Mouse (Mus musculus) forebrain, embryonic 11.5 days (tissue): ENCODE measurements around the gene Trabd. TPM values are rescaled to one million over a fixed set of nuclear protein-coding genes. Genes with fewer than 3 reads are reported as not detected.

Experiments used
- ATAC-seq: fragments of 200-750 bp; cut with Nextera tagmentation; replicated peaks from 2 replicates; pipeline ENCODE4 v1.8.0; 2017; ENCODE audit warnings: moderate TSS enrichment; ENCODE audit not compliant: low FRiP score
- DNase-seq: peaks from one replicate; pipeline ENCODE4 v3.0.0-alpha.2; 2017; ENCODE audit warnings: low spot score
- H3K27ac ChIP-seq: fragments of 300-500 bp; sonication (generic); 2 replicates; pipeline ENCODE4 v1.5.1; 2014; ENCODE audit warnings: low read depth, low read length
- H3K27me3 ChIP-seq: fragments of 300-500 bp; sonication (generic); 2 replicates; pipeline ENCODE4 v1.6.1; 2014; ENCODE audit warnings: mild to moderate bottlenecking, low read length, mixed read lengths; ENCODE audit not compliant: control insufficient read depth, insufficient read depth
- H3K36me3 ChIP-seq: fragments of 300-500 bp; sonication (generic); 2 replicates; pipeline ENCODE4 v1.6.1; 2014; ENCODE audit warnings: mild to moderate bottlenecking, low read length, moderate library complexity, mixed read lengths; ENCODE audit not compliant: control insufficient read depth, insufficient read depth
- H3K4me1 ChIP-seq: fragments of 300-500 bp; sonication (generic); replicated peaks from 2 replicates; pipeline ENCODE4 v1.6.1; 2014; ENCODE audit warnings: low read length, mixed read lengths; ENCODE audit not compliant: control insufficient read depth, insufficient read depth
- H3K4me2 ChIP-seq: fragments of 300-500 bp; sonication (generic); 2 replicates; pipeline ENCODE4 v1.6.1; 2014; ENCODE audit warnings: low read depth, mild to moderate bottlenecking, low read length, moderate library complexity, mixed read lengths; ENCODE audit not compliant: severe bottlenecking
- H3K4me3 ChIP-seq: fragments of 300-500 bp; sonication (generic); 2 replicates; pipeline ENCODE4 v1.5.1; 2014; ENCODE audit warnings: low read depth, low read length
- H3K9ac ChIP-seq: fragments of 300-500 bp; sonication (generic); 2 replicates; pipeline ENCODE4 v1.6.1; 2014; ENCODE audit warnings: low read length
- H3K9me3 ChIP-seq: fragments of 300-500 bp; sonication (generic); 2 replicates; pipeline ENCODE4 v1.6.1; 2016; ENCODE audit warnings: low read length, mixed read lengths; ENCODE audit not compliant: control insufficient read depth
- WGBS: fragments of 180-500 bp; shearing (Covaris S2); extraction: QIAGEN DNeasy Blood & Tissue Kit; methylation state at CpG from one replicate; pipeline ENCODE4 v1.1.7; 2014; 5-methylcytosine and 5-hydroxymethylcytosine counted together
- polyA plus RNA-seq: library from polyadenylated mRNA; unstranded; fragments of >200 nt; fragmentation: Nextera tagmentation; extraction: Ambion mirVana; gene quantifications from 2 replicates; pipeline ENCODE4 v1.2.1, GENCODE M21; 2014

The Trabd gene
- polyA plus RNA-seq = 55.8 and 61.0 TPM in 2 replicates

GRCm38 (mm10) chr15:89074613-89075477 lies at the start of gene Trabd:
Trabd (plus strand) TSS chr15:89075124.
- peak; percentile 8 for ATAC-seq
- peaks cover 16% of the 10 kb centered on the region for H3K4me1 ChIP-seq
- peak within 1 kb of the TSS; percentile 85 for H3K4me3 ChIP-seq
- H3K27ac ChIP-seq = peak within 1 kb of the TSS; percentile 71
- peak within 1 kb of the TSS; percentile 83 for H3K9ac ChIP-seq
- no peaks in the 10 kb centered on the region for H3K9me3 ChIP-seq
- no peaks in the 10 kb centered on the region for H3K36me3 ChIP-seq
- no peaks in the 10 kb centered on the region for H3K27me3 ChIP-seq
- peak within 1 kb of the TSS; percentile 90 for H3K4me2 ChIP-seq
- no peak for DNase-seq
- WGBS = 20% methylated on average over 11 of the region's 11 CpGs

- 77% methylated on average over 5 of the region's 5 CpGs for WGBS
- Histone ChIP-seq H3K27ac (no peak overlapping the region), H3K4me3 (no peak overlapping the region), H3K4me1 (no peaks in the 10 kb centered on the region), H3K4me2 (no peak overlapping the region), H3K9ac (no peak overlapping the region), H3K27me3 (no peaks in the 10 kb centered on the region), H3K9me3 (peaks cover 5% of the 10 kb centered on the region; the same call in 1 of the 2 replicates), H3K36me3 (no peaks in the 10 kb centered on the region)
- no peak for ATAC-seq
- DNase-seq = peak; percentile 35
Measured at GRCm38 (mm10) chr15:89044381-89044780, 30.5 kb upstream of the Trabd start.

DNA sequence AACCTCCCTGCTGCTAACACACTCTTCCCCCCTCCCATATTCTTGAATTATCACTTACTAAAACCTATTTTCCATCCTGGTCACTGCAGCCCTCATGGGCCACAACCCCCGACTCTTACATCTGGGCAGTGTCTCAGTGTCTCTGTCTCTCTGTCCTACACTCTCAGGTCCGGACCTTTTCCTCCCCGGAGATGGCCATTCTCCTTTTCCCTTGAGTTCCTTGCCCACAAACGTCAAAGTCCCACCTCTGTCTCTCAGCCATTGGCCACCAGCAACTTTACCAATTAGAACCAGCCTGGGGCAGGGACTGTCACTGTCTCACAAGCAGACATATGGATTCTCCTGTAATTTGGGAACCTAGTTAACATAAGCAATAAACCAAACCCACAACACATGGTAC lies 28.6 kb upstream of the Trabd start:
- no peaks in the 10 kb centered on the region for H3K36me3 ChIP-seq
- H3K9ac ChIP-seq = no peak overlapping the region
- ATAC-seq (no peak), DNase-seq (peak; percentile 21)
- H3K9me3 ChIP-seq = peaks cover 5% of the 10 kb centered on the region; the same call in 1 of the 2 replicates
- no peaks in the 10 kb centered on the region for H3K27me3 ChIP-seq
- H3K4me3 ChIP-seq = no peak overlapping the region
- WGBS = 74% methylated on average over 4 of the region's 4 CpGs
- H3K4me2 ChIP-seq = no peak overlapping the region
- H3K4me1 ChIP-seq = no peaks in the 10 kb centered on the region
- H3K27ac ChIP-seq = no peak overlapping the region

DNA sequence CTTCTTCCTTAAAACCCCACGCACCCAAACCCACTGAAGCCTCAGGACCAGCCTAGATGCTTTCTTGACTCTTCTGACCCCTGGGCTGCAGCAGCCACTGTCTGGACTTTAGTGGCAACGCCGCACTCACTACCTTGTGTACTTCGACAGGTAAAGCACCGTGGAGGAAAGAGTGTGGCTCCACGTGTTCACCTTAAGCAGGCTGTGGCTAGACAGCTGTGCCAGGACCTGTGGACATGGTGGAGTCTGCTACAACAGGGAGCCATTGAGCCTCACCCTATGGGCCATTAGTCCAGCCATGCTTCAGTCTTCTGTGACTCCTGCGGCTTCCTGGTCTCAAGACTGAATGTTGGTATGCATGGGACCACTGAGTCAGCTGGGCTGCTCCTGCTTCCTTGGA lies 20.3 kb upstream of the Trabd start:
- WGBS = 93% methylated on average over 7 of the region's 7 CpGs
- DNase-seq = peak; percentile 24

GRCm38 (mm10) chr15:89058736-89059135 lies 16.2 kb upstream of the Trabd start:
- Histone ChIP-seq H3K4me1 (peaks cover 4% of the 10 kb centered on the region; the same call in 1 of the 2 replicates), H3K4me2 (peak overlapping the region; percentile 91; the same call in 1 of the 2 replicates), H3K9ac (peak overlapping the region; percentile 79; the same call in 1 of the 2 replicates), H3K9me3 (no peaks in the 10 kb centered on the region), H3K27me3 (peaks cover 17% of the 10 kb centered on the region), H3K4me3 (no peak overlapping the region), H3K36me3 (no peaks in the 10 kb centered on the region), H3K27ac (no peak overlapping the region)
- DNase-seq = peak; percentile 50
- WGBS = 26% methylated on average over 6 of the region's 6 CpGs
- no peak for ATAC-seq

More for the DNA sequence above, 20.3 kb upstream of the Trabd start:
- H3K4me3 ChIP-seq = no peak overlapping the region
- no peak for ATAC-seq
- peaks cover 10% of the 10 kb centered on the region for H3K27me3 ChIP-seq
- H3K9me3 ChIP-seq = no peaks in the 10 kb centered on the region
- no peak overlapping the region for H3K4me2 ChIP-seq
- no peaks in the 10 kb centered on the region for H3K36me3 ChIP-seq
- H3K9ac ChIP-seq = no peak overlapping the region
- no peaks in the 10 kb centered on the region for H3K4me1 ChIP-seq
- H3K27ac ChIP-seq = no peak overlapping the region

DNA sequence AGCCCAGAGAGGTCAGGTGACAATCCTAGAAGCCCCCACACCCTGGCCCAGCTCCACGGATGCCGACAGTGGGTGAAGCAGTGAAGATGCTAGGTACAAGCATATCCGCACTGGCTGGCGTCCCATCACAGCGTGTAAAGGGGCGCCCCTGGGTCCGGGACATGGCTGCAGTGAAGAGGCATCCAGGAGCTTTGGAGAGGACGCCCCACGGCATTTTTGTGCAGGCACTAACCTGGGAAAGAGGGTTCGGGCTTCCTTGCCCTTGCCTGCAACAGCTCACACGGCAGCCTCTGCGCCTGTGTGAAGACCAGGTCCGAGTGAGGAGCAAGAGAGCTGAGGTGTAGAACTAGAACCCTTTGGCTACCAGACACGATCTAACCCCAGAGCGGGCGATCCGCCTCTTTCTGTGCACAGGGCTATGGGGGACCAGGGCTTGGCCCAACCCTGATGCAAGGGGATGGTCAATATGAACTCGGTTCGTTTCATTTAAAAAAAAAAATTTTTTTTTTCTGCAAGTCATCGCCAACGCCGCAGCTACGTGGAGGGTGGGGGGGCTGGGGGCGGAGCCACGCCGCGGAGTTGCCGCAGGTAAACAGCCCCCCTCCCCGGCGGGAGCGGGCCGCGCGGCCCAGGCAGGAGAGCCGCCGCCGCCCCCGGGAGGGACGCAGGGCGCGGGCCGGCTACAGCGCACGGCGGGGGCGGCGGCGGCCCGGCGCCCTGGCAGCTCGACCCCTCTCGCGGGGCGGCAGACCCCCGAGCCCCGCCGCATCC lies 15.6 kb upstream of the Trabd start, which contains the start of gene Panx2:
Gene Panx2, plus strand, starts transcription at position 574 of the 771 bp plus-strand sequence.
- WGBS = 2% methylated on average over 36 of the region's 57 CpGs
- H3K4me3 ChIP-seq = peak within 1 kb of the TSS; percentile 78
- H3K27ac ChIP-seq = no peak within 1 kb of the TSS
- H3K9ac ChIP-seq = peak within 1 kb of the TSS; percentile 79
- peaks cover 4% of the 10 kb centered on the region; the same call in 1 of the 2 replicates for H3K4me1 ChIP-seq
- DNase-seq = peak; percentile 68
- peak within 1 kb of the TSS; percentile 91 for H3K4me2 ChIP-seq
- H3K36me3 ChIP-seq = no peaks in the 10 kb centered on the region
- peak; percentile 55 for ATAC-seq
- H3K27me3 ChIP-seq = peaks cover 17% of the 10 kb centered on the region
- H3K9me3 ChIP-seq = no peaks in the 10 kb centered on the region

- Histone ChIP-seq H3K4me1 (peaks cover 4% of the 10 kb centered on the region; the same call in 1 of the 2 replicates), H3K27ac (no peak overlapping the region), H3K9ac (peak overlapping the region; percentile 79), H3K9me3 (no peaks in the 10 kb centered on the region), H3K27me3 (peaks cover 17% of the 10 kb centered on the region), H3K4me2 (peak overlapping the region; percentile 91), H3K36me3 (no peaks in the 10 kb centered on the region), H3K4me3 (peak overlapping the region; percentile 78)
- 2% methylated on average over 40 of the region's 48 CpGs for WGBS
- peak; percentile 64 for ATAC-seq
- peak; percentile 78 for DNase-seq
Measured at GRCm38 (mm10) chr15:89060032-89060681, 14.8 kb upstream of the Trabd start.
